Mouse (Mus musculus): ENCODE data around the gene Abcb6. TPM values are rescaled to one million over a fixed set of nuclear protein-coding genes. Genes with fewer than 3 reads are reported as not detected.
A peak's percentile ranks its signal among the peaks of the same experiment; 100 is the strongest.

The Abcb6 gene
- polyA plus RNA-seq, 1 experiment = 34.9 TPM

- peak within 1 kb of the TSS; percentile 90 for H3ac ChIP-seq (ENCODE audit: control insufficient read depth, insufficient read length, low read depth)
- peaks cover 11% of the 10 kb centered on the region for H3K79me3 ChIP-seq (ENCODE audit: low read depth)
- peak; percentile 62 for TF ChIP-seq MAX (IDR thresholded peaks at IDR 0.05)
- TF ChIP-seq CTCF (IDR thresholded peaks at IDR 0.05; ENCODE audit: control insufficient read depth, insufficient read depth, insufficient read length) = peak; percentile 95
- TF ChIP-seq MYOG (IDR thresholded peaks at IDR 0.05; ENCODE audit: control insufficient read depth, extremely low read depth, insufficient read length) = no peak
- TF ChIP-seq CEBPB (IDR thresholded peaks at IDR 0.05; ENCODE audit: low read depth) = no peak
- TF ChIP-seq FOSL1 (IDR thresholded peaks at IDR 0.05; ENCODE audit: insufficient read depth, low read length, poor library complexity, severe bottlenecking) = no peak
- peak; percentile 99 for TF ChIP-seq USF1 (IDR thresholded peaks at IDR 0.05; ENCODE audit: low read depth)
- no peak for TF ChIP-seq MYOD1 (IDR thresholded peaks at IDR 0.05; ENCODE audit: control insufficient read depth, insufficient read length, low read depth)
- H3K27me3 ChIP-seq (ENCODE audit: control insufficient read depth, insufficient read depth, insufficient read length) = no peaks in the 10 kb centered on the region
- H3K79me2 ChIP-seq (ENCODE audit: control insufficient read depth, insufficient read depth) = peaks cover 39% of the 10 kb centered on the region
- peak within 1 kb of the TSS; percentile 50 for H3K4me3 ChIP-seq (ENCODE audit: insufficient read depth, poor library complexity, severe bottlenecking)
- peaks cover 51% of the 10 kb centered on the region for H3K36me3 ChIP-seq (ENCODE audit: control insufficient read depth, insufficient read depth)
These were observed 37.6 kb downstream of the Abcb6 start, which contains the start of the genes Cnppd1 and Retreg2 for GRCm38 (mm10) chr1:75142301-75143261. Gene Cnppd1, minus strand, starts transcription at chr1:75142711. Gene Retreg2, plus strand, starts transcription at chr1:75142778.

DNA sequence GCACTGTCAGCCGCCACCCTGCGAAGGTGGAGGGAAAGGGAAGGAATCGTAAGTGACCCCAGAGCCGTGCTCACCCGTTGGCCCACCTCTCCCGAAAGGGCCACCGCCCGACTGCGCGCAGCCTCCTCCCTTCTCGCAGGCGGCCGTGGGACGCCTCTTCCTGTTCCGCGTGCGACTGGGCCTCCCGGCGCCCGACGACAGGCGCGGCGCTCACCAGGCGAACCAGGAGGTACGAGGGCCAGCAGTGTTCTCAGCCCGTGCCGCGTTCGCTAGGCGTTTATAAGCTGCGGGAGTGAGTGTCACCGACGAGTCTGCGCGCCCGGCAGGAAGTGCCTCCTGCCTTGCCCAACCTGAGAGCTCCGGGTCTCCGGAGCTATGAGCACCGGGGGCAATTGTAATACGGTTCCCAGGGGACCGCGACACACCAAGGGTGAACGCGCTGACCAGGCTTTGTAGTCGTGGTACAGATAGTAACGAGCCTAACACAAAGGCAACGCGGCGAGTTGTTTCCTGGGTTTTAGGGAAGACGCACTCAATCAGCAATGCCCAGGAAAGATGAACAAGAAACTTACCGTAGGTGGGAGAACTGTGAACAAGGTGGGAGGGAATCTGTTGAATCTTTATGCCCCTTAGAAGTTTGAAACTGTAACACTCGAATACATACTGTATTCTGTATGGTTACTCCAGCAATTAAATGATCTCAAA lies 38.6 kb downstream of the Abcb6 start:
- Histone ChIP-seq H3K79me3 (ENCODE audit: low read depth) (peaks cover 11% of the 10 kb centered on the region), H3K4me3 (ENCODE audit: insufficient read depth, poor library complexity, severe bottlenecking) (peak overlapping the region; percentile 50), H3K79me2 (ENCODE audit: control insufficient read depth, insufficient read depth) (peaks cover 39% of the 10 kb centered on the region), H3K36me3 (ENCODE audit: control insufficient read depth, insufficient read depth) (peaks cover 49% of the 10 kb centered on the region), H3K27me3 (ENCODE audit: control insufficient read depth, insufficient read depth, insufficient read length) (no peaks in the 10 kb centered on the region), H3ac (ENCODE audit: control insufficient read depth, insufficient read length, low read depth) (peak overlapping the region; percentile 90)
- peak; percentile 40 for TF ChIP-seq MAX (IDR thresholded peaks at IDR 0.05)
- no peak for TF ChIP-seq CTCF (IDR thresholded peaks at IDR 0.05; ENCODE audit: control insufficient read depth, insufficient read depth, insufficient read length)

DNA sequence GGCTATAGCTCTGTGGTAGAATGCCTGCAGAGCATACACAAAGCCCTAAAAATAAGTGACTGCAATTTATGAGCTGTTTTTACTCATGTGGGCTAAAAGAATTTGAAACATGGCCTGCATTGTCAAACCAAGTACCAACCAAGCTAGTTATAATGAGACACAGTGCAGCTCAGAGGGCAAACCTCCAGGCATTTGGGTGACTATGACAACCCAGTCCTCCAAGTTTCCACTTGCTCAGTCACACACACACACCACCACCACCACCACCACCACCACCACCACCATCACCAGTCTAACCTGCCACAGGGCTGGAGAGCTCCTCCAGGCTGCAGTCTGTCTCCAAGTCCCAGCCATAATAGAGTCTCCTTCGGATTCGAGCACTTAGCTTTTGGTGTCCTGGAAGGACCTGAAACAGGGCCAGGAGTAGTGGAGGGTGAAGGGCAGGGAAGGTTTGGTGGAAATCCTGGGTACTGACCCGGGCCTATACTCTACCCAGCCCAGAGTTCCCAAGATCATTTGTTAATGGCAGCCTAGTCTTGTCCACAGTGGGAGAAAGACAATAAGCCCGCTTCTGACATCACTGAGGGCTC lies 39.5 kb downstream of the Abcb6 start:
- Histone ChIP-seq H3K36me3 (ENCODE audit: control insufficient read depth, insufficient read depth) (peaks cover 41% of the 10 kb centered on the region), H3ac (ENCODE audit: control insufficient read depth, insufficient read length, low read depth) (no peak overlapping the region), H3K27me3 (ENCODE audit: control insufficient read depth, insufficient read depth, insufficient read length) (no peaks in the 10 kb centered on the region), H3K79me2 (ENCODE audit: control insufficient read depth, insufficient read depth) (peaks cover 39% of the 10 kb centered on the region), H3K4me3 (ENCODE audit: insufficient read depth, poor library complexity, severe bottlenecking) (peak overlapping the region; percentile 50), H3K79me3 (ENCODE audit: low read depth) (peaks cover 11% of the 10 kb centered on the region)
- TF ChIP-seq CEBPB (IDR thresholded peaks at IDR 0.05; ENCODE audit: low read depth) = no peak
- no peak for TF ChIP-seq FOSL1 (IDR thresholded peaks at IDR 0.05; ENCODE audit: insufficient read depth, low read length, poor library complexity, severe bottlenecking)
- no peak for TF ChIP-seq USF1 (IDR thresholded peaks at IDR 0.05; ENCODE audit: low read depth)
- TF ChIP-seq MYOD1 (IDR thresholded peaks at IDR 0.05; ENCODE audit: control insufficient read depth, insufficient read length, low read depth) = no peak
- TF ChIP-seq CTCF (IDR thresholded peaks at IDR 0.05; ENCODE audit: control insufficient read depth, insufficient read depth, insufficient read length) = no peak
- TF ChIP-seq MYOG (IDR thresholded peaks at IDR 0.05; ENCODE audit: control insufficient read depth, extremely low read depth, insufficient read length) = no peak
- no peak for TF ChIP-seq MAX (IDR thresholded peaks at IDR 0.05)

GRCm38 (mm10) chr1:75138448-75138847 lies 41.7 kb downstream of the Abcb6 start:
- Histone ChIP-seq H3K27me3 (ENCODE audit: control insufficient read depth, insufficient read depth, insufficient read length) (no peaks in the 10 kb centered on the region), H3K79me2 (ENCODE audit: control insufficient read depth, insufficient read depth) (peaks cover 25% of the 10 kb centered on the region), H3K36me3 (ENCODE audit: control insufficient read depth, insufficient read depth) (peaks cover 26% of the 10 kb centered on the region)

GRCm38 (mm10) chr1:75136730-75137129 lies 43.5 kb downstream of the Abcb6 start:
- H3K4me3 ChIP-seq (ENCODE audit: insufficient read depth, poor library complexity, severe bottlenecking) = no peak overlapping the region
- H3K79me3 ChIP-seq (ENCODE audit: low read depth) = peaks cover 1% of the 10 kb centered on the region
- TF ChIP-seq USF1 (IDR thresholded peaks at IDR 0.05; ENCODE audit: low read depth) (no peak), MYOG (IDR thresholded peaks at IDR 0.05; ENCODE audit: control insufficient read depth, extremely low read depth, insufficient read length) (no peak), MAX (IDR thresholded peaks at IDR 0.05) (no peak), CEBPB (IDR thresholded peaks at IDR 0.05; ENCODE audit: low read depth) (no peak), MYOD1 (IDR thresholded peaks at IDR 0.05; ENCODE audit: control insufficient read depth, insufficient read length, low read depth) (no peak), CTCF (IDR thresholded peaks at IDR 0.05; ENCODE audit: control insufficient read depth, insufficient read depth, insufficient read length) (no peak), FOSL1 (IDR thresholded peaks at IDR 0.05; ENCODE audit: insufficient read depth, low read length, poor library complexity, severe bottlenecking) (no peak)
- no peak overlapping the region for H3ac ChIP-seq (ENCODE audit: control insufficient read depth, insufficient read length, low read depth)
- peaks cover 4% of the 10 kb centered on the region for H3K27me3 ChIP-seq (ENCODE audit: control insufficient read depth, insufficient read depth, insufficient read length)
- H3K36me3 ChIP-seq (ENCODE audit: control insufficient read depth, insufficient read depth) = peaks cover 26% of the 10 kb centered on the region
- peaks cover 15% of the 10 kb centered on the region for H3K79me2 ChIP-seq (ENCODE audit: control insufficient read depth, insufficient read depth)

More at GRCm38 (mm10) chr1:75138448-75138847, 41.7 kb downstream of the Abcb6 start:
- TF ChIP-seq MYOG (IDR thresholded peaks at IDR 0.05; ENCODE audit: control insufficient read depth, extremely low read depth, insufficient read length) (no peak), FOSL1 (IDR thresholded peaks at IDR 0.05; ENCODE audit: insufficient read depth, low read length, poor library complexity, severe bottlenecking) (no peak), USF1 (IDR thresholded peaks at IDR 0.05; ENCODE audit: low read depth) (no peak), MYOD1 (IDR thresholded peaks at IDR 0.05; ENCODE audit: control insufficient read depth, insufficient read length, low read depth) (no peak), CEBPB (IDR thresholded peaks at IDR 0.05; ENCODE audit: low read depth) (no peak), MAX (IDR thresholded peaks at IDR 0.05) (no peak), CTCF (IDR thresholded peaks at IDR 0.05; ENCODE audit: control insufficient read depth, insufficient read depth, insufficient read length) (no peak)
- Histone ChIP-seq H3K79me3 (ENCODE audit: low read depth) (peaks cover 5% of the 10 kb centered on the region), H3ac (ENCODE audit: control insufficient read depth, insufficient read length, low read depth) (no peak overlapping the region), H3K4me3 (ENCODE audit: insufficient read depth, poor library complexity, severe bottlenecking) (no peak overlapping the region)
